Mouse (Mus musculus) forebrain, embryonic 14.5 days (tissue): ENCODE data around the gene Clec2i. TPM values are rescaled to one million over a fixed set of nuclear protein-coding genes. Genes with fewer than 3 reads are reported as not detected.
A peak's percentile ranks its signal among the peaks of the same experiment; 100 is the strongest.

Source experiments
- ATAC-seq: fragments of 200-750 bp; cut with Nextera tagmentation; 2 replicates; pipeline ENCODE4 v1.8.0; 2017; ENCODE audit warnings: mild to moderate bottlenecking, moderate library complexity
- DNase-seq: peaks from one replicate; pipeline ENCODE4 v3.0.0-alpha.2; 2015; ENCODE audit warnings: low spot score
- H3K27ac ChIP-seq: fragments of 300-500 bp; sonication (generic); 2 replicates; pipeline ENCODE4 v1.5.1; 2014; ENCODE audit warnings: low read depth, mild to moderate bottlenecking, control low read depth, low read length, moderate library complexity
- H3K27me3 ChIP-seq: fragments of 300-500 bp; sonication (generic); replicated peaks from 2 replicates; pipeline ENCODE4 v1.6.1; 2014; ENCODE audit warnings: low read length, control low read depth, mixed read lengths; ENCODE audit not compliant: control insufficient read depth, insufficient read depth
- H3K36me3 ChIP-seq: fragments of 300-500 bp; sonication (generic); 2 replicates; pipeline ENCODE4 v1.6.1; 2014; ENCODE audit warnings: low read length, control low read depth; ENCODE audit not compliant: control insufficient read depth, insufficient read depth
- H3K4me1 ChIP-seq: fragments of 300-500 bp; sonication (generic); 2 replicates; pipeline ENCODE4 v1.6.1; 2014; ENCODE audit warnings: antibody characterized with exemption, low read length, control low read depth; ENCODE audit not compliant: control insufficient read depth, insufficient read depth
- H3K4me2 ChIP-seq: fragments of 300-500 bp; sonication (generic); 2 replicates; pipeline ENCODE4 v1.6.1; 2014; ENCODE audit warnings: mild to moderate bottlenecking, control low read depth, low read length
- H3K4me3 ChIP-seq: fragments of 300-500 bp; sonication (generic); 2 replicates; pipeline ENCODE4 v1.5.1; 2014; ENCODE audit warnings: low read depth, low read length, control low read depth
- H3K9ac ChIP-seq: fragments of 300-500 bp; sonication (generic); 2 replicates; pipeline ENCODE4 v1.6.1; 2014; ENCODE audit warnings: mild to moderate bottlenecking, low read length, control low read depth, moderate library complexity
- H3K9me3 ChIP-seq: fragments of 300-500 bp; sonication (generic); replicated peaks from 2 replicates; pipeline ENCODE4 v1.6.1; 2016; ENCODE audit warnings: low read length, control low read depth, mixed read lengths; ENCODE audit not compliant: control insufficient read depth
- WGBS: fragments of 180-500 bp; shearing (Covaris S2); extraction: QIAGEN DNeasy Blood & Tissue Kit; methylation state at CpG from one replicate; pipeline ENCODE4 v1.1.7; 2014; 5-methylcytosine and 5-hydroxymethylcytosine counted together
- polyA plus RNA-seq: library from polyadenylated mRNA; unstranded; fragments of >200 nt; fragmentation: Nextera tagmentation; extraction: Ambion mirVana; gene quantifications from 2 replicates; pipeline ENCODE4 v1.2.1, GENCODE M21; 2014

Gene Clec2i
- polyA plus RNA-seq, 1 experiment from 2014 or later: not detected

GRCm38 (mm10) chr6:128852766-128853165 is 34.6 kb upstream of the Clec2i start:
- no peaks in the 10 kb centered on the region for H3K4me1 ChIP-seq
- no peaks in the 10 kb centered on the region for H3K9me3 ChIP-seq
- no peaks in the 10 kb centered on the region for H3K27me3 ChIP-seq
- 99% methylated on average over 3 of the region's 3 CpGs for WGBS
- H3K9ac ChIP-seq: no peak overlapping the region
- DNase-seq: no peak
- H3K4me2 ChIP-seq: no peak overlapping the region
- no peak for ATAC-seq
- no peak overlapping the region for H3K4me3 ChIP-seq
- H3K36me3 ChIP-seq: no peaks in the 10 kb centered on the region
- H3K27ac ChIP-seq: no peak overlapping the region

GRCm38 (mm10) chr6:128854024-128854820 is 33.2 kb upstream of the Clec2i start:
- Histone ChIP-seq H3K36me3 (no peaks in the 10 kb centered on the region), H3K4me1 (no peaks in the 10 kb centered on the region), H3K9ac (no peak overlapping the region), H3K4me2 (peak overlapping the region; percentile 2; the same call in 1 of the 2 replicates), H3K9me3 (no peaks in the 10 kb centered on the region), H3K4me3 (no peak overlapping the region), H3K27me3 (no peaks in the 10 kb centered on the region), H3K27ac (no peak overlapping the region)
- ATAC-seq: peak; percentile 73
- peak; percentile 76 for DNase-seq
- 42% methylated on average over 12 of the region's 12 CpGs for WGBS

GRCm38 (mm10) chr6:128854895-128855294 is 32.5 kb upstream of the Clec2i start:
- ATAC-seq: no peak
- no peaks in the 10 kb centered on the region for H3K9me3 ChIP-seq
- no peaks in the 10 kb centered on the region for H3K4me1 ChIP-seq
- H3K27me3 ChIP-seq: no peaks in the 10 kb centered on the region
- no peak overlapping the region for H3K4me2 ChIP-seq
- WGBS: 94% methylated on average over 3 of the region's 3 CpGs
- H3K4me3 ChIP-seq: no peak overlapping the region
- DNase-seq: no peak
- H3K27ac ChIP-seq: no peak overlapping the region
- no peak overlapping the region for H3K9ac ChIP-seq
- no peaks in the 10 kb centered on the region for H3K36me3 ChIP-seq

- Histone ChIP-seq H3K4me1 (no peaks in the 10 kb centered on the region), H3K4me2 (no peak overlapping the region), H3K4me3 (no peak overlapping the region), H3K27me3 (no peaks in the 10 kb centered on the region), H3K9me3 (no peaks in the 10 kb centered on the region), H3K9ac (no peak overlapping the region), H3K27ac (no peak overlapping the region), H3K36me3 (no peaks in the 10 kb centered on the region)
- WGBS: 81% methylated on average over 1 of the region's 1 CpGs
- ATAC-seq (no peak), DNase-seq (no peak)
Measured at GRCm38 (mm10) chr6:128855477-128855876, 31.9 kb upstream of the Clec2i start.

DNA sequence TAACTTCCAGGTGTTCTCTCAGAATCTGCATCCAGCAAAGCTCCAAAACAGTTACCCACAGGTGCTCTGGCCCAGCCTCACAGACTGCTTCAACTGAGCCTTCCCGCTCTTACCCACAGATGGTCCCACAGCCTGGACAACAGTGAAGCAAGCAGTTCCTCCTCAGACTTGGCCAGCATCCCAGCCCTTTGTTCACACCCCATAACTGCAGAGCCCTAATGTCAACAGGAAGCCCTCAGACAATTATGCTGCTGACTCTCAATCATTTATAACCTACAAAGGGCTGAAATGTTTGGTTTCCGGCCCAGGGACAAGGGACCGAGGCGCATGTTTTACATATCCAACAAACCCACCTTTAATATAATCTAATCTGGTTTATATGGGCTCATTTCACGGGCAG is 31.1 kb upstream of the Clec2i start:
- H3K4me3 ChIP-seq: no peak overlapping the region
- no peaks in the 10 kb centered on the region for H3K27me3 ChIP-seq
- no peaks in the 10 kb centered on the region for H3K36me3 ChIP-seq
- H3K9me3 ChIP-seq: no peaks in the 10 kb centered on the region
- peak; percentile 73 for DNase-seq
- H3K4me1 ChIP-seq: no peaks in the 10 kb centered on the region
- no peak overlapping the region for H3K9ac ChIP-seq
- ATAC-seq: peak; percentile 54
- H3K27ac ChIP-seq: no peak overlapping the region
- WGBS: 44% methylated on average over 5 of the region's 5 CpGs
- H3K4me2 ChIP-seq: no peak overlapping the region

DNA sequence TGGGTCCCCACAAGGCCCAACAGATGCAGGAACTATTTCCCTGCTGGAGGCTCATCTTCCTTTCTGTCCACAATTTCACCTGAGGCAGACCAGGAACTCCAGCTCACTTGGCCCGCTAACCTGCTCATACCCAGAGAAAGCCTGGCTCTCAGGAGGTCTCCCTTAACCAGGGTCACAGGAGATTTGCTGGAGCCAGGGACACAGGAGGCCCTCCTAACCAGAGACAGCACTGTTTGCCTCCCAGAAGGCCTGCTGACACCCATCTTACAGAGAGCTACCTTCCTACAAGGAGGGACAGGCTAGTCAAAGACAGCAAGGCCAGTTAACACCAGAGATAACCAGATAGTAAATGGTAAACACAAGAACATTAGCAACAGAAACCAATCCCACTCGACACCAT is 29.4 kb upstream of the Clec2i start:
- no peak for ATAC-seq
- Histone ChIP-seq H3K36me3 (no peaks in the 10 kb centered on the region), H3K27ac (no peak overlapping the region), H3K9me3 (no peaks in the 10 kb centered on the region), H3K4me2 (no peak overlapping the region), H3K27me3 (no peaks in the 10 kb centered on the region), H3K9ac (no peak overlapping the region), H3K4me3 (no peak overlapping the region), H3K4me1 (no peaks in the 10 kb centered on the region)
- 86% methylated on average over 2 of the region's 2 CpGs for WGBS
- no peak for DNase-seq

DNA sequence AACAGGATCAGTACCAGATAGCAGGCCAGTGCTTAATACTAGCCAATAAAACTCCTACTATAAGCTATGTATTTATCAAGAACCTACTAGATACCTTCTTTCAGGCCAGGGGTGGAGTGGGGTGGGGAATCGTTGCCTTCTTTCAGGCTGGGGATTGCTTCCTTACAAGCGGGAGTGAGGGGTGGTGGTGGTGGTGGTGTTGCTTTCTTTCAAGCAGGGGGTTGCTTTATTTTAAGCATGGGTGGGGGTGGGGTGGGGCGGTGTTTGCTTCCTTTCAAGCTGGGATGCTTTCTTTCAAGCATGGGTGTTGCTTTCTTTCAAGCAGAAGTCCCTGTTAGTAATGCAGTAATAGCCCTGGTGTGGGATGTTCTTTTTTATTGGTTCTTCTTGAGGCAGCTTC is 18.5 kb upstream of the Clec2i start:
- no peaks in the 10 kb centered on the region for H3K9me3 ChIP-seq
- H3K27ac ChIP-seq: no peak overlapping the region
- no peak for DNase-seq
- no peak overlapping the region for H3K4me3 ChIP-seq
- no peaks in the 10 kb centered on the region for H3K4me1 ChIP-seq
- H3K9ac ChIP-seq: no peak overlapping the region
- H3K36me3 ChIP-seq: no peaks in the 10 kb centered on the region
- H3K27me3 ChIP-seq: no peaks in the 10 kb centered on the region
- no peak for ATAC-seq
- 12% methylated on average over 3 of the region's 3 CpGs for WGBS
- no peak overlapping the region for H3K4me2 ChIP-seq

DNA sequence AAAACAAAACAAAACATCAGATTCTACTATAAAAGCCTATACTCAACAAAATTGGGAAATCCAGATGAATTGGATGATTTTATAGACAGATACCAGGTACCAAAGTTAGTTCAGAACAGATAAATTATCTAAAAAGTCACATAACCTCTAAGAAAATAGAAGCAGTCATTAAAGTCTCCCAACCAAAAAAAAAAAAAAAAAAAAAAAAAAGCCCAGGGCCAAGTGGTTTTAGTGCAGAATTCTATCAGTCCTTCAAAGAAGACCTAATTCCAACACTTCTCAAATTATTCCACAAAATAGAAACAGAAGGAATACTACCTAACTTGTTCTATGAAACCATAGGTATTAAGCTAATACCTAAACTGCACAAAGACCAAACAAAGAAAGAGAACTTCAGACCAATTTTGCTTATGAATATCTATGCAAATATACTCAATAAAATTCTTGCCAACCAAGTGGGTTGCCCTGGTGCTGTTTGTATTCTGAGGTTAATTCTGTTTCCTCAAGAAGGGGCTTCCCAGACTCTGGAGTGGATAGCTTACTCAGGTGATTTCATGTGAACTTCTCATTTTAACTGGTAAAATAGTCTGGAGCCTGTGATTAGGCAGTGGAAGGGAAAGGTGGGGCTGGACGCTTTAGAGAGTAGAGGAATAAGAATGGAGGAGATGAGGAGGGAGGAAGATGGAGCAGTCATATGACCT is 15.3 kb upstream of the Clec2i start:
- H3K27ac ChIP-seq: no peak overlapping the region
- no peak overlapping the region for H3K4me2 ChIP-seq
- H3K9me3 ChIP-seq: 0 out of 2 replicates have a peak, but pooled peaks cover 6% of the 10 kb centered on the region
- no peak for DNase-seq
- ATAC-seq: no peak
- WGBS: 81% methylated on average over 1 of the region's 1 CpGs
- H3K36me3 ChIP-seq: no peaks in the 10 kb centered on the region
- no peaks in the 10 kb centered on the region for H3K27me3 ChIP-seq
- no peak overlapping the region for H3K9ac ChIP-seq
- no peak overlapping the region for H3K4me3 ChIP-seq
- no peaks in the 10 kb centered on the region for H3K4me1 ChIP-seq

DNA sequence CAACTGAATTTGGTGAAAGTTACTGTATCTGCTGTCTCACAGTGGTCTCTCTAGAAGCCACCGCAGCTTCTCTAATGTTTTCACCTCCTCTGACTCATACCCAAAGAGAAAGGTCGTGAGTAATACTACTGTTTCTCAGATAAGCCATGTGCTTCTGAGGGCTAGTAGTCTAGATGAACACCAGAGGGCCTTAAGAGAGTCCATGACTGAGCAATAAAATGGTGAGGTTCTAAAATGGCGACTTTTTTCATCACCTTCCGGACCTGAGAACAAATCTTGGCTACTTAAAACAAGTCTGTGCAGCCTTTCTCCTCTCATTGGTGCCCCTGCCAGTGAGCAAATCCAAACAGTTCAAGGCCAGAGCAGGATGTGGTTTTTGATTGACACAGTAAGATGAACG is 1.4 kb downstream of the Clec2i start:
- Histone ChIP-seq H3K4me3 (no peak overlapping the region), H3K27ac (no peak overlapping the region), H3K4me2 (no peak overlapping the region), H3K36me3 (no peaks in the 10 kb centered on the region), H3K4me1 (no peaks in the 10 kb centered on the region), H3K9ac (no peak overlapping the region), H3K27me3 (no peaks in the 10 kb centered on the region), H3K9me3 (no peaks in the 10 kb centered on the region)
- DNase-seq (no peak), ATAC-seq (no peak)
- 82% methylated on average over 5 of the region's 5 CpGs for WGBS
